Mouse (Mus musculus): ENCODE measurements around the gene 6330409D20Rik.

DNA sequence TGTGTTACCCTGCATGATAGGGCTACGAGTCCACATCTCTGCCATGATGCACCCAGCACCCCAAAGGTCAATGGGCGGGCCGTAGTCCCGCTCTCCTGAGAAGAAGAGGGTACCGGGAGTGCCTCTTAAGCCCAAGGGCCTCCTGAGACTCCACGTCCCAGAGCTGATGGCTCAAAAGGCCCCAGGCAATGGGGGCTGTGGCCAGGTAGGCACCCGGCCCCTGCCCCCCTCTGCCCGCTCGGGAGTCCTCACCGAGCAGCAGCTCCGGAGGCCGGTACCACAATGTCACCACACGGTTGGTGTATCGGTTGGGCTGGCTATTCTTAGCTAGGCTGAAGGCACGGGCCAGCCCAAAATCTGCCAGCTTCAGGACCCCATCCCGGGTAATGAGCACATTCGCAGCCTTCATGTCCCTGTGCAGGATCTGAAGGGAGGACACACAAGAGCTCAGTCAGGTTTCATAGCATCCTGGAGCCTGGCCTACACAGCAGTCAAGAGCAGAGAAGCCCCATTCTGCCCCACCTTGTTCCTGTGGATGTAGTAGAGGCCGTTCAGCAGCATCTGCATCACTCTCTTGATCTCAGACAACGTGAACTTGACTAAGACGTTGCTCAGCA lies 31.2 kb downstream of the 6330409D20Rik start:
- TF ChIP-seq CTCF (IDR thresholded peaks at IDR 0.05), result no peak
- no peak for TF ChIP-seq EP300 (IDR thresholded peaks at IDR 0.05)
